Mouse (Mus musculus) CD4-positive, CD25-positive, alpha-beta regulatory T cell, adult 4 months (primary cell): ENCODE results near the gene Prokr1. TPM values are rescaled to one million over a fixed set of nuclear protein-coding genes. Genes with fewer than 3 reads are reported as not detected.
A peak's percentile ranks its signal among the peaks of the same experiment; 100 is the strongest.
"Not testable (repeated sequence)": the region's sequence is repeated elsewhere in the genome, so short reads cannot be mapped to it uniquely, and the experiment has no call there.

Experiments
- ATAC-seq: one replicate; pipeline ENCODE4 v1.8.0; 2017
- polyA plus RNA-seq, 2 experiments: library from polyadenylated mRNA; unstranded; fragments of 100-300 nt; shearing (Covaris generic); gene quantifications; one replicate each; pipeline ENCODE4 v1.2.1; 2017

Gene Prokr1
- under 1 TPM in 1 of 2 experiments, not detected in 1; 0.32 TPM for polyA plus RNA-seq

DNA sequence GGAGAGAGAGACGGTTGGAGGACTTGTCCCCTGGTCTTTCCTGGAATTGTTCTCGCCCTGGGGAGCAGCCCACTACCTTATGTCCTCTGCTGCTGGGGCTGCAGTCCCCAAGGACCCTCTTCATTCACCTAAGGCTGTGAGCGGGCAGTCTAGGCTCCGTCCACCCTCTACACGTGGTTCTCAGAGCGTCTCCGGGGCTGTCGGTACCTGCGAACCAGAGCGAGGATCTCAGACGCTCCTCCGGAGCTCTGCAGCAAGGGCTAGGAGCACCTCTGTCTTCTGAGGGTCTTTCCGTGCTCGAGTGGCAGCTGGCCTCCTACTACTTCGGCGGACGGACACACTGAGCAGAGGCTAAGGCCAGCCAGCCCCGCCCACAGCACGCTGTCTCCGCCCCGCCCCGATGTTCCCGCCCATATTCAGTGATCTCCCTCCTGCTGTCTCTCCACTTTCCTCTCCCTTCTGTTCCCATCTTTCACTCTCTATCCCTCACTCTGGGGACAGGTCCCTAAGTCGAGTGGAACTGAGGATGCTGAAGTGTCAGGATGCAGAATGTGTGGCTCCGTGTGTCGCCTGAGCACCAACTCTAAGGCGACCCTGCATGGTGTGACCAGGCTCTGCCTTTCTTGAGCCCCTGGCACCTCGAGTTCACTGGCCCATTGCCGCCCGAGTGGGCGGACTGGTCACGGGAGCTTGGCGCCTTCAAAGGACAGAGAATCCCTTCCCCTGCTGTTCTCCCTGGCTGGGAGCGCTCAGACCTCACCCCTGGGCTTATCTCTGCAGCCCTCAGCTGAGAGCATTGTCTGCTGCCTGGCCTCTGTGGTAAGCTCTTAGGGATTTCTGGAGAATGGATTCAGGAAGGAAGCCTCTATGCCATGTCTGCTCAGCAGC, at the start of gene Prokr1:
Prokr1 (minus strand) TSS at position 350 of the 888 bp plus-strand sequence.
- no peak for ATAC-seq

DNA sequence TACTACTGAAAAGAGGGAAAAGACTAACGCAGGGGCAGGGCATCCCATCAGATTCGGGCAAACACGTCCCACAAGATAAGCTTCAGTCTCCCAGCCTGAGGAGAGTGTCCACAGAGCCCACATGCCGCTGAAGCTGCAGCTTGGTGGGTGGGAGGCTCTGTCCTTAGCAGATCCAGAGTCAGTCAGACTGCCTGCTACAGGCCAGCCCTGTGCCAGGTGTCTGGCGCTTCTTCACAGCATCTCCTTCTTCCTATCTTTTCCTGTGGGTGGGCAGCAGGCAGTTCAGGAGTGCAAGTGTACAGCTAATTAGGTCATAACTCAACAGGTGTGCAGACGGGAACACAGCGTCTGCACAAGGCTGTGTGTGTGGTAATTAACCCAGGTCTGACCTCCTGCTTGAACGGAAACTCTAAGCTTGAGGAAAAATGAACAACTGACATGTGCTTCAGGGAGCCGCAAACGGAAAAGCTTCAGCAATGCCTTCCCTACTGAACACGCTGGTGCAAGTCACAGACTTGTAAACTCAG, 47.7 kb upstream of the Prokr1 start:
- no peak for ATAC-seq

DNA sequence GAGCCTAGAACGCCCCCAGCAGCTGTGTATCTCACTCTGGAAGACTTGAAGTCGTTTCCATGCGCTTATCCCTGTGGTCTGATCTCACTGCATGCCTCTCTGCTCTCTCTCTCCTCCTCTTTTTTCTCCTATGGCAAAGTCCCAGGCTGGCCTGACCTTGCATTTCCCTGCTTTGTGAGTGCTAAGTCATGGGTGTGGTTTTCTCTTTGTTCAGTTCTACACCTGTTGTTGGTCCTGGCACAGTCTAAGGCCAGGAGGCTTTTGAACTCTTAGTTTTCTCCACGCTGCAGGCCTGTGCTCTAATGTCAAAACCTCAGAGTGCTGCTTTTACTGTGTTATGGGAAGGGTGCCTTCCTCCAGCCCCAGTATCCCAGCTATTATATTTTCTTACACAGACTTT, 41.6 kb upstream of the Prokr1 start:
- ATAC-seq, result no peak

DNA sequence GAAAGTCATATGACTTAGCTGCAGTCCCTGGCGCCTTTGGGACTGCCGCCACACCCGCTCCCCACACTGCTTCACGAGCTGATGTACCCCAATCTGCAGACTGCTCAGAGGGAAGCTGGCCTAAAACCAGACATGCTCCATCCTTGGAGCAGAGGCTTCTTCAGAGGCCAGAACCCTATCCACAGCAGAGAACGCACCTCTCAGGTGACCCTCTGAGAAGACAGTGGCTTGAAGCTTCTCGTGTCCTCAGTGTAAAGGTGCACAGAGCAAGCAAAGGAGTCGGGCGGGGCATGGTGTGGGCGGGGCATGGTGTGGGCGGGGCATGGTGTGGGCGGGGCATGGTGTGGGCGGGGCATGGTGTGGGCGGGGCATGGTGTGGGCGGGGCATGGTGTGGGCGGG, 38.4 kb upstream of the Prokr1 start:
- not testable (repeated sequence) for ATAC-seq

DNA sequence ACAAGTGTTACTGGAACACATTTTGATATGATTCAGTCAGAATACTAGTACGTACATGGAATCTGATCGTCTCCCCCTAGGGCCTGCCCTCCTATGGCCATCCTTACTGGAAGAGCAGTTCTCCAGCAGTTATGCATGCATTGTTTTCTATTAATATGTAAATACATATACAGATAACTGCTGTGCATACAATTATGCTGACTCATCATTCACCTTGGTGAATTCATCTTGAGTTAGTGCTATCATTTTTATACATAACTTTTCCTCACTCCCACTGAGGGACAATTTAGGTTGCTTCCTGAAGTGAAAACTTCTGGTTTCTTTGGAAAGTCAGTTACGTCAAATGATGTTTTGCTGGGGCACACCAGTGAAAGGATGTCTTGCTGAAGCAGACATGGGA, 32.6 kb upstream of the Prokr1 start:
- no peak for ATAC-seq

DNA sequence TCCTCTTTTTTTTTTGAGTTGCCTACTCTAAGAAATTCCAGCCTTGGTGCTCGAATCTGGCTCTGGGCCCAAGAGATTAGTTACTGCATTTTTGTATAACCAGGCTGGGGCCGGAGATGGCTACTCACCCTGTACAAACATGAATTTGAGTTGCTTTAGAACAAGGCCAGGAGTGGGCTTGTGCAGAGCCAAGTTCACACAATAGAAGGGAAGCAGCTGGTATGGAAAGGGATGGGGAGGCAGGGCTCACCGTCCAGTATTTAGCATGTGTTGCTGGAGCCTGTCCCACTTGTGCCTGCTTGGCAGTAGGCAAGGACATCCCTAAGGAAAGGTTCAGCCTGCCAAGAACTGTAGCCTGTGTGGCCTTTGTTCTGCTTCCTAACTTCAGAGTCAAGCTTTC, 30.7 kb upstream of the Prokr1 start:
- no peak for ATAC-seq

DNA sequence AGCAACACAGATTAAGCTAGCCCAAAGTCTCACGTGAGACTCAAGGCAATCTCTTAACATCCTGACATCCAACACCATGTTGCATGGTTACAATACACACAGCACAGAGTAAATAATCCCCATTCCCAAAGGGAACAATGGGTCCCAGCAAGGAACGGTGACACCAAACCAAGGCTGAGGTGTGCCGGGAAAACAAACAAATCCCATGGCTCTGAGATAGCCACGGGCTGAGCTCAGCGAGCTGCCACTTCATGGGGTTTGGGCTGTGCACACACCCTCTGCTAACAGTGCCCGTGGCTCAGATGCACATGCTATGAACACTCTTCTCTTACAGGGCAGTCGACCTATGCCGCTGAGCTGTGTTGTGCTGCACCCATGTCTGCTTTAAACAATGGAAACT, 27.5 kb upstream of the Prokr1 start:
- no peak for ATAC-seq

DNA sequence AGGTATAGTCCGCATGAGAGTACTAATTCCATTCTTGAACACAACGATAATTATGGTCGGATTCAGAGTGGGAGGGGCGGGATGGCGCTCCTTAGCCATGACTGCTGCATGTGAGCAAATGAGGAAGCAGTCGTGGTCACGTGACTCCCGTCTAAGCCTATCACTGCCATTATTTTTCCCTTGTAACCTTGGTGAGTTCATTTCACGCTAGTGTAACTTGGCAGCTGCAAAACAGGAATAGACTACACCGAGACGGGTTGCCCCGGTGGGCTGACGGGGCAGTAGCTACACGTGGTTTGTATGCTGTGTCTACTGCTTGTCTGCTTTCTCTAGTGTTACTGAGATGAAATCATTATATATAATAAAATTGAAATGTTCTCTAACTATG, 25.1 kb upstream of the Prokr1 start:
- ATAC-seq, result no peak

DNA sequence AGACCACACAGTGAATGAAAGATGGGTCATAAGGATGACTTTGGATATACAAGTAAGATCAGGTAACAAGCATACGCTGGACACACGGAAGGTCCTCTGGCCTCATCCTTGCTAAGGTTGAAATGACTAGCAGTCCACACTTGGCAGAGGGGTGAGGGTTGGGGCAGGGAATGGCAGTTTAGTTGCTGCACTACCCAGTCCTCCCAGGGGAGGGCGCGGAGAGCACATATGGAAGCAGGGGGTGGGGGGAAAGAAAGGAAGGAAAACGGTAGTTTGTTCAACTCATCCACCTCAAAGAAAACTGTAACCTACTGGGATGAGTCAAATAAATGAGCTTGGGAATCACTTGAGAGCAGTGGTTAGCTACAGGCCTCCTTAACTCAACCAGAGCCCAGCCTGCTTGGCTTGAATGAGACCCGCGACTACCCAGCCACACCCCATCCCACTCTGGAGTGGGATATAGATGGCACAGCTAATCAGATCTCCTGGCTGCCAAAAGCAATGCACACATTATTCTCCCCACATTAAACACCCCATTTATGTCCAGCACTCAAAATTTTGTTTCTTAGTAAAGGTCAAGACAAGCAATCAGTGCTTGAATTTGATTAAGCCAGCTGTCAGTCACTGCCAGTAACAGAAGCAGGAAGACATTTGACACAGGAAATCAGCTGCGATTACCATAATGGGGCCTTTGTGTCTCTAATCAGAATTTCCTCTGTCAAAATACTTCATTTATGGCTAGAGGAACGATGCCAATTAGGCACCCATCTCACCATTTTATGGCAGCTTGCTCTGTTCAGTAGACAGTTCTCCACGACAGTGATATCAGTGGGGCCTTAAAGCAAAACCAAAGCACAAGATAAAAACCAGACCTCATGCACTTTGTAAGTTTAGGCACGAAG, 24.5 kb upstream of the Prokr1 start:
- ATAC-seq, result peak; percentile 45

DNA sequence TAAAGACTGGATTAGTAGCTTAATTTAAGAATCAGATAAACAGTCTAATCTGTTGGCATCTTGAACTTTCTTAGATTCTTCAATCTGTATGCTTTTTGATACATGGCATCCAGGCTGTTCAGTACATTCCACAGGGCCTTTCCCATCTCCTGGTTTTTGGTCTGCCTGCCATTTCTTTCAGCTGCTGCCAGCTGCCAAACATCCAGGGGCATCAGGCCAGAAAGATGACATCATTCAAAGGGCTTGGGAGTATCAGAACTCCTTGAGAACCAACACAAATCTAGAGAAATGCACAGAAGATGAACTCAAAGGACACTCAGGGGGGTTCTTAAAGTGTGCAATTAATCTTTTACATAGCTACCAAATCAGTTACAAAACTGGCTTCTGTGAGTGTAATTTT, 9.3 kb upstream of the Prokr1 start:
- ATAC-seq, result no peak

DNA sequence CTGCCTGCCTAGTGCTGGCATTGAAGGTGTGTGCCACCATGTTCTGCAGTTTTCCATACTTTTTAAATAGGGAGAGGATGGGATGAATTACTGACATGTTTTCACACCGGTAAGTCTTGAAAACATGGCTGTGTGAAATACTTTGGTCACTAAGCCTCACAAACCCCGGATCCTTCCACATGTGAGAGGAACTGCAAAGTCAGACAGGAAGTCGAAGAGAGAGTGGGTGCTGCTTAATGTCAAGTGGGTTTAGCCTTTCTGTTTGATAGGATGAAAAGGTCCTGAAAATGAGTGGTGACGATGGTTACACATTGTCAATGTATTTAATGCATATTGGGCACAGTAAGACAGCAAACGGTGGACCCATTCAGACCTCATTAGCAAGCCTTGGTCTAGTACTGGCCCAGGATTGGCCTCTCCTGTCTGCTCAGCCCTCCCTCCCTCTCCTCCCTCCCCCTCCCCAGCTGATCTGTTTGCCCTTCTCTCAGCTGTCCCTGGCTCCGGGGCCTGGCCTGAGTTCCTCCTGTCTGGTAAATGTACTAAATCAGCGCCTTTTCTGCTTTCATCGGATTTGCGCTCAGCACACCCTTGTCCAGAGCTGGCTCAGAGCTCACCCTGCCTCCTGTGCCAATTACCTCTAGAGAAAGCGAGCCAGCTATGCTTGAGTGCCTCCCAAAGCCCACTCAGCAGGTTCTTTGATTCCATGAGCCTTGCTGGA, 6.7 kb upstream of the Prokr1 start:
- peak; percentile 98 for ATAC-seq

DNA sequence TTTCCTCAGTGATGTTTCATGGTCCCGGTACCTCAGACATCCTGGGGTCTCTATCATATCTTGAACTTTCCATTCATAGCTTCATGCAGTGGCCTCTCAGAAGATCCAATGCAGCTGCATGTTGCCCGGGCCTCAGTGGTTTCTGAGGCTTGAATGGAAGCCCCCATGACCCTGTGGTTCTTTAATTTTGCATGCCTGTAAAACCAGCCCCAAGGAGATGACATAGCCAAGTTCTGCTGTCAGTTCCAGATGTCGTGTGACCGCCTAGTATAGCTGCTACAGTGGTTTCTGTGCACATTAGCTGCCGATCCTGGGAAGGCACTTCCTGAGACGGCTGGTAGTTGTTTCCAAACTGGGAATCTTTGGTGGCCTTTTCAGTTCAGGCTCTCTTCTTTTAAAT, 3.6 kb upstream of the Prokr1 start:
- ATAC-seq, result no peak

DNA sequence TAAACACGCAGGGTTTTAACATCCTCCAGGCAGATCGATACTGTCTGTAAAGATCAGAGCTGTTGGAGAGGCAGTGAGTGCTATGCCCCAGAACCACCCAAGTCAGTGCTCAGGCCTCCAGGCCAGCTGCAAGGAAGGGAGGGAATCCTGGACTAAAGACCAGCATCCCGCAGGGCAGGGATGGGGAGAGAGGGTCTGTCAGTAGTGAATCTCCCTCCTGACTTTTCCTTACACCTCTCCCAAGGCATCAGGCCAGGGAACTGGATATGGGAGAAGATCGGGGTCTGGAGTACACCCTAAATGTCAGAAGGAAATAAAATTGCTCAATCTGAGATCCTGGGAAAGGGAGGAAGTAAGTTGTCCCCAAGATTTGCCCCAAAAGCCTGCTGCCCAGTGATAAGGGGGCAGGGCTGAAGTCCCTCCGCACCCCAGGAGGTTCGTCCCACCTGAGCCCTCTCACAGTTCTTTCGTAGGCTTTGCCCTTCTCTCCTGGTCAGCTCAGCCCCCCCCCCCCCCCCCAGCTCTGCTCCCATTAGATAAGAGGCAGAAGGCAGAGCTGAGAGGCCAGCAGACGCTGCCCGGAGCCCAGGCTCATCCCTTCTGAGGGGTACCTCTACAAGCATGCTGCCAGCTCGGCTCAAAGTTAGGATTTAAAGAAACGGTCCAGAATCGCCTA, 687 bp downstream of the Prokr1 start:
- no peak for ATAC-seq

DNA sequence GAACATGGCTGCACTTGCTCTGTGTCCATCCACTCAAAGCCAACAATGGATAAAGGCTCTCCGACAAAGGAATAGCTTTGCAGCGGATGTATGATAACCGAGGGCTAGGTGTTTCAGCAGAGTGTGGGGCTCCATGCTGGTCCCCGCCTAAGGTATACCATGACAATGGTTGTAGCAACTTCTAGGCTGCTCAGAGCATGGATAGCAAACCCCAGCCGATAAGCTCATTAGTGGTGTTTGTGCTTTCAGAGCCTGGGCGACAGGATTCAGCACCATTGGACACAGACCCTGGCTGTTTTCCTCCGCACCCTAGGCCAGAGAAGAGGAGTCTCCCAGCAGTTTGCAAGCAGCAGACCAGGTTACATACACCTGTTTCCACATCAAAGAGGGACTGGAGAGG, 6.6 kb downstream of the Prokr1 start:
- no peak for ATAC-seq

DNA sequence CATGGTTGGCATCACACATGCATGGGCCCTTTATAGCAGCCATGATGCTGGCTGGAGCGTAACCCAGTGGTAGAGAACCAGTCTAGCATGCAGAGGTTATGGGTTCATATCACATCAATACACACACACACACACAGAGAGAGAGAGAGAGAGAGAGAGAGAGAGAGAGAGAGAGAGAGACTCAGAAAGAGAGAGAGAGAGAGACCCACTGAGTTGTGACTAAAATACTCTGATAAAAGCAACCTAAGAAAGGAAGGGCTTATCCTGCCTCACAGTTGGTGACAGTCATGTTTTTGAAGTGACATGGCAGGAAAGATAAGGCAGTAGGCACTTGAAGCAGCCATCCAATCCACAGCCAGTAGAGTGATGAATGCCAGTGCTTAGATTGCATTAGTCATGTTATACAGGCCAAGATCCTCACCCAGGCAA, 7.3 kb downstream of the Prokr1 start:
- no peak for ATAC-seq

DNA sequence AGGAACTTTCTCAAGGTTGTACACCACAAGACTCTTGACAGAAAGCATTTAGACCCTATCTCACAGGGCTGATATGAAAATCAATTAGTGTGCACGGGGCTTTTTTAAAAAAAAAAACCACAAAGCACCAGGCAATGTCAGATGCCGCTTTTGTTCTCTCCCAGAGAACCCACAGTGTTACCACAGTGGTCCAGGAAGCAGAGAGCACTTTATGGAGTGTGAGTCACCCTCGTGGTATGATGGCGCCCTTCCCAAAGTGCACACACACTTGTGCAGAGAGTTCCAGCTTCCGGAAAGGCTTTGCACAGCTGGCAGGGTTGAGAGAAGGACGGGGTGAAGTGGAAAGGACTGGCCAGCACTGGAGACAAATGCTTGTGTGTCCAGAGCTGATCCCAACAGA, 8.1 kb downstream of the Prokr1 start:
- ATAC-seq, result no peak

DNA sequence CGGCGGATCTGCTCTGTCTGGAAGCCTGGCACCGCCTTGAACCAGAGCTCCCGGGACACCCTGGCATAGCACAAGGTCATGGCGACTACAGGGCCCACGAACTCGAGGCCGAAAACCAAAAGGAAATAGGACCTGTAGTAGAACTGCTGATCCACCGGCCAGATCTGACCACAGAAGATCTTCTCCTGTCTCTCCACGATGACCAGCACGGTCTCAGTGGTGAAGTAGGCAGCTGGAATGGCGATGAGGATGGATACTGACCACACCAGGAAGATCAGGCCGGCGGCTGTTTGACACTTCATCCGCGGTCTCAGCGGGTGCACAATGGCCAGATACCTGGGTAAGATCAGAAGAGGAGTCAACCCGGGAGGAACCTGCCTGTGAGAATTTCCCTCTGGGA, 9.0 kb downstream of the Prokr1 start:
- no peak for ATAC-seq

DNA sequence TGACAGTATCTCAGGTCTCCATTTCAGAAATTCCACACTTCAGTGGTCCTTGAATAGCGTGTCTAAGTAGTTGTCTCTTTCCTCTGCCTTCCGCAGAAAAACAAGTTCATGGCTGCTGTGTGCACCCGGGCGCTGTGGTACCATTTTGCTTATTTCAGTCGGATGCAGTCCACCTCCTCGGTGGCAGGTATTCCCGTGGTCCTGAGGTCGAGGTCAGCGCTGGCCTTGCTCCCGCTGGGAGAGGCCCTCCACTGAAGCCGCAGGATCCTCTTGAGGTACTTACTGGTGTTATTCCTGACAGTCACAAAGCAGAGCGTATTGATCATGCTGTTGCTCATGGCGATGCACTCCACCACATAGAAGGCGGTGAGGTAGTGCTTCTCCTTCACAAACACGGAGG, 9.5 kb downstream of the Prokr1 start:
- ATAC-seq, result no peak

DNA sequence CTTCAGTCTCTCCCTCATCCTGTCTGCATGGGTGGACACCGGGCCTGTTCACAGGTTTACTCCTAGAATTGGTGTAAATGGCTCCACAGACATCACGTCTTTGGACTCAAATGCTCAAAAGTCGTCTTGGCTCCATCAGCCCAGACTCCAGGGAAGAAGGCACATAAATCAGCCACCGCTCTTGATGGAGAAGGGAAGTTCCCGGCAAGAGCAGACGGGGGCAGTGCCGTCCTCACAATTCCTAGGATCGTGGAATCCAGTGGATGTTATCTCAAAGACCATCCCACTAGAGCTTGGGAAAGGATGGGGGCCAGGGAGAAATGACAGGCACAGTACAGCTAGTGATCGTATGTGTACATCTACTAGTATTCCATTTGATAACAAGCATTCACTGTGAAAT, 12.3 kb downstream of the Prokr1 start:
- no peak for ATAC-seq

DNA sequence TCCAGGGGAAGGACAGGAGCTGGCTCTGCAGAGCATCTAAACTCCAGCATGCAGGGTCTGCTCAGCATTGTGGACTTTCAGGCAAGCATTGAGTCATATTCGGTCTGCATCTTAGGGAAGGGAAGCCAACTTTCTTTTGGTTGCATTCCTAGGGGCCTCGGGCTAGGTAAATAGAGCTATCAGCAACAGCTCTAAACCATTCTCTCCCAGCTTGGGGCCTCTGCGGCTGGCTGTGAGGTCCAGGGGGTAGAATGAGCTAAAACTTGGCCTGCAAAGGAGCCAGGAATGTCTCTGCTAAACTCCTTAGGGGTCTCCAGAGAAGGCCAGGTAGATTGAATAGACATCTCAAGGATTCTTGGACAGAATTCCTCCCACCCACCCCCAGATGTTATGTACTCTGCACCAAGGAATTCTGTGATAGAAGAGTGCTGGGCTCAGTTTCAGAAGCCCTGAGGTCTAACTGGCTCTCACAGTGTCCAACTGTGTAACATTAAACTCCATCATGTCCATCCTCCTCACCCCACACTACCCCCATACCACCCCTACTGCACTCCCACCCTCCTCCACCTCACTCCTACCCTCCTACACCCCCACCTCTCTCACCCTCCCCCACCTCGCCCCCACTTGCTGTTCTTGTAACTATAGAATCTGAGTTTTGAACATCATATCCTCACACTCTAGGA, 13.8 kb downstream of the Prokr1 start:
- no peak for ATAC-seq

DNA sequence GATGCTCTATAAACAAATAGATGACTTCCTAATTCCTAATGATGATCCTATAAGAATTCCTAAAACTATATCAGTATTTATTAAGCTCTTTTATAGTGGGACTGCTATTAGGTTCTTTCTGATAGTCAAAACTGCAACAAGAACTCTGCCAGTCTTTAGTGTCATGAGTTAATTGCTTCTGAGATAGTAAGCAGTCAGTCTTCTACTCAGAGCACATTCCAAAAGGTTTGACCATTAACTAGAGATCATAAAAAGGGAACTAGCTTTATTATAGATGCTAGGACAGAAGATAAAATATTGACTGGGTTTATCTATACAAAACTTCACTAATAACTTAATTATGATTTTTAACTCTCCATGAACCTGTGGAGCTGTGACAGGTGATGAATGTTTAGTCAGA, 18.7 kb downstream of the Prokr1 start:
- not testable (repeated sequence) for ATAC-seq
